Mouse (Mus musculus) limb, embryonic 10.5 days (tissue): ENCODE results near the gene Gpr62. TPM values are rescaled to one million over a fixed set of nuclear protein-coding genes. Genes with fewer than 3 reads are reported as not detected.
"Not testable (repeated sequence)": the region's sequence is repeated elsewhere in the genome, so short reads cannot be mapped to it uniquely, and the experiment has no call there.

Source experiments
- DNase-seq: peaks from one replicate; pipeline ENCODE4 v3.0.0-alpha.2; 2017; ENCODE audit warnings: low spot score
- H3K27ac ChIP-seq: fragments of 300-500 bp; sonication (generic); 2 replicates; pipeline ENCODE4 v1.5.1; 2016; ENCODE audit warnings: mild to moderate bottlenecking
- H3K27me3 ChIP-seq: fragments of 300-500 bp; sonication (generic); 2 replicates; pipeline ENCODE4 v1.6.1; 2016; ENCODE audit warnings: low read depth, mild to moderate bottlenecking; ENCODE audit not compliant: poor library complexity, severe bottlenecking
- H3K36me3 ChIP-seq: fragments of 300-500 bp; sonication (generic); 2 replicates; pipeline ENCODE4 v1.6.1; 2016; ENCODE audit warnings: mild to moderate bottlenecking, moderate library complexity
- H3K4me1 ChIP-seq: fragments of 300-500 bp; sonication (generic); 2 replicates; pipeline ENCODE4 v1.6.1; 2016
- H3K4me3 ChIP-seq: fragments of 300-500 bp; sonication (generic); 2 replicates; pipeline ENCODE4 v1.5.1; 2016; ENCODE audit warnings: mild to moderate bottlenecking, moderate library complexity
- H3K9me3 ChIP-seq: fragments of 300-500 bp; sonication (generic); replicated peaks from 2 replicates; pipeline ENCODE4 v1.6.1; 2016; ENCODE audit warnings: mild to moderate bottlenecking
- WGBS: fragments of 180-500 bp; shearing (Covaris S2); methylation state at CpG from one replicate; pipeline ENCODE4 v1.1.7; 2016; 5-methylcytosine and 5-hydroxymethylcytosine counted together
- polyA plus RNA-seq: library from polyadenylated mRNA; unstranded; fragments of >200 nt; fragmentation: Nextera tagmentation; extraction: Ambion mirVana; gene quantifications from 2 replicates; pipeline ENCODE4 v1.2.1, GENCODE M21; 2016

Gene Gpr62
- 0.16 and 0.59 TPM in 2 replicates for polyA plus RNA-seq

DNA sequence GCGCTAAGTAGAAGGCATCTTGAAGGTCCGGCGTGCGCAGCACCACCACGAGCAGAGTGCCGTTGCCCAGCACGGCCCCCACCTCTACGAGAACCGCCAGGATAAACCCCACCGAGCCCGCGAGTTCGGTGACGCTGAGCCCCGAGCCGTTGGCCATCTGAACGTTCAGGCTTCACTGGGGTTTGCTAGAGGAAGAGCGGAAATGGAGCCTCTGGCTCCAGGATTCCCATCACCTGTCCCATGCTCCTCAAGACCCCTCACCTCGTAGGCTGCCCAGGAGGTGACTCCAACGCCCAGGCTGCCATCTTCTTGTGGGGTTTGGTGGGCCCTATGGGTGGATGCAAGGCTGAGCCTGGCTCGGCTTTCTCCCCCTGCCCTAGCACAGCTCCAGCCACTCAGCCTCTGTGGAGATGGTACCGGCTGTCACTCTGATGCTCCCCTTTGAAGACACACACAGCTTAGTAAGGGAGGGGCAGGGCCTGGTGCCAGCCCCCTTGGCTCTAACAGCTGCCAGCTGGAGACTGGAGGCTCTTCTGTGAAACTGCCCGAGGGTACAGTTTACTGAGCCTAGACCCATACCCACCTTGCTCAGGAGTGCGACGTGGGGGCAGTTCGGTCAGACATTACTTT lies at the start of gene Gpr62:
Gpr62 (minus strand) TSS at position 368 of the 630 bp plus-strand sequence.
- Histone ChIP-seq H3K4me3 (peak within 1 kb of the TSS; percentile 68), H3K9me3 (no peaks in the 10 kb centered on the region), H3K36me3 (peaks cover 49% of the 10 kb centered on the region), H3K27ac (peak within 1 kb of the TSS; percentile 88), H3K27me3 (peaks cover 25% of the 10 kb centered on the region), H3K4me1 (peaks cover 43% of the 10 kb centered on the region)
- no peak for DNase-seq
- 34% methylated on average over 26 of the region's 26 CpGs for WGBS

DNA sequence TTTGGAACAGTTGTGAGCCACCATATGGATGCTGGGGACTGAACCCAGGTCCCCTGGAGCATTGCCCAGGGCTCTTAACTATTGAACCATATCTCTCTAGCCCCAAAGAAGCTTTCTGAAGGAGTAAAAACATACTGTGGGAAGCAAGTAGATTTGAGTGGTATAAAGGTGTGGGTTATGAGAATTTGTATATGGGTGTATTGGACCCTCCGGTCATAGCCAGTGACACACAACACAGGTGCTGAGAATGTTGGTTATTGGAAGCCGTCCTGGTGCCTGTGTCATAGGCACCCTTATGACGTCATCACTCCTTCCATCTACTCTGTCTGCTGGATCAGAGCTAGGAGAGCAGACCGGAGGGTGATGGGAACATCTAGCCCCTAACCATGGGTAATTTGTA lies 48.5 kb upstream of the Gpr62 start, which contains the start of gene Iqcf5:
Iqcf5 (plus strand) TSS at position 301 of the 400 bp plus-strand sequence.
- no peak for DNase-seq
- H3K27ac ChIP-seq, result no peak within 1 kb of the TSS
- no peaks in the 10 kb centered on the region for H3K9me3 ChIP-seq
- H3K4me1 ChIP-seq, result no peaks in the 10 kb centered on the region; the same call in 1 of the 2 replicates
- H3K27me3 ChIP-seq, result no peaks in the 10 kb centered on the region
- 91% methylated on average over 4 of the region's 4 CpGs for WGBS
- H3K4me3 ChIP-seq, result no peak within 1 kb of the TSS
- H3K36me3 ChIP-seq, result no peaks in the 10 kb centered on the region

- 76% methylated on average over 6 of the region's 6 CpGs for WGBS
- Histone ChIP-seq H3K4me1 (no peaks in the 10 kb centered on the region; the same call in 1 of the 2 replicates), H3K27ac (no peak overlapping the region), H3K4me3 (no peak overlapping the region), H3K36me3 (no peaks in the 10 kb centered on the region), H3K27me3 (no peaks in the 10 kb centered on the region), H3K9me3 (no peaks in the 10 kb centered on the region)
- DNase-seq, result no peak
Observed at GRCm38 (mm10) chr9:106513566-106513965, 47.8 kb upstream of the Gpr62 start.

- Histone ChIP-seq H3K36me3 (no peaks in the 10 kb centered on the region), H3K27ac (no peak overlapping the region), H3K27me3 (no peaks in the 10 kb centered on the region), H3K4me3 (no peak overlapping the region), H3K4me1 (no peaks in the 10 kb centered on the region; the same call in 1 of the 2 replicates), H3K9me3 (no peaks in the 10 kb centered on the region)
- 76% methylated on average over 13 of the region's 13 CpGs for WGBS
- no peak for DNase-seq
Observed at GRCm38 (mm10) chr9:106512729-106513450, 47.2 kb upstream of the Gpr62 start.

DNA sequence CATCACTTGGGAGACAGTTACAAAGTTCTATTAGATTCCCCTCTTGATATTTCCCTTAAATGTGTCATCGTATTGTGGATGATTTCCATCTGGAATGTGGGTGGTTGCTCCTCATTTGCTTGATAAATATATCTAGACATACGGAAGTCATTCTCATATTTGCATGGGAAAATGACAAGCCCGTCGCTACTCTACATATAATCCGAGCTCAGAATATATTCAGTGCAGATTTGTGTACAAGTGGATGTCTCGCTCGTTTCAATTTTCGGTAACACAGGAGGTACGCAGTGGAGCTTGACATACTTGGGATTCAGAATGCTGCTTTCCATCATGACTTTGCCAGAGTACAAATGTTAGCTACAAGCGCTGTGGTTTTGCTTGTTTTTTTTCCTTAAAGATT lies 43.6 kb upstream of the Gpr62 start:
- no peaks in the 10 kb centered on the region for H3K27me3 ChIP-seq
- no peak for DNase-seq
- no peaks in the 10 kb centered on the region for H3K9me3 ChIP-seq
- H3K4me1 ChIP-seq, result no peaks in the 10 kb centered on the region; the same call in 1 of the 2 replicates
- WGBS, result 95% methylated on average over 10 of the region's 10 CpGs
- H3K36me3 ChIP-seq, result no peaks in the 10 kb centered on the region
- H3K27ac ChIP-seq, result no peak overlapping the region
- H3K4me3 ChIP-seq, result no peak overlapping the region

DNA sequence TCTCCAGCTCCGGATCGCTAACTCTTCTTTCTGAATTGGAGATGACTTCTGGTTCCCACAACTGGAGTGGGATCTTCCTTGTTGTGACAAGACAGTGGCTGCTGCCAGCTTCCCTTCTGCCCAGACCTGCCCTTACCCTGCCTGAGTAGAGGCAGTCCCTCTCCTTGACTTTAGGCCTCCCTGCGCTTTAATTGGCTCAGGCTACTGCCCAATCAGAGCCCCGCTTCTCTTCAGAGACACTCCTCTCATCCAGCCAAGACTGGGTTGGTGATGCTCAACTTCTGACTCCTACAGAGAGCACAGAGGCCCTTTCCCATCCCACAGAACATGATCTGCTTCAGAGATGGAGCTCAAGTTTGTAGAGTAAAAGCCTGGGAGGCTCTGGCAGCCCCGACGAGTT lies 38.5 kb upstream of the Gpr62 start:
- Histone ChIP-seq H3K4me1 (no peaks in the 10 kb centered on the region), H3K9me3 (no peaks in the 10 kb centered on the region), H3K27ac (no peak overlapping the region), H3K36me3 (no peaks in the 10 kb centered on the region), H3K27me3 (no peaks in the 10 kb centered on the region), H3K4me3 (no peak overlapping the region)
- 72% methylated on average over 6 of the region's 6 CpGs for WGBS
- DNase-seq, result no peak

GRCm38 (mm10) chr9:106501846-106502245 lies 36.1 kb upstream of the Gpr62 start:
- DNase-seq, result no peak
- Histone ChIP-seq H3K4me1 (no peaks in the 10 kb centered on the region), H3K27ac (no peak overlapping the region), H3K4me3 (no peak overlapping the region), H3K9me3 (no peaks in the 10 kb centered on the region), H3K36me3 (no peaks in the 10 kb centered on the region), H3K27me3 (no peaks in the 10 kb centered on the region)
- 89% methylated on average over 22 of the region's 22 CpGs for WGBS

DNA sequence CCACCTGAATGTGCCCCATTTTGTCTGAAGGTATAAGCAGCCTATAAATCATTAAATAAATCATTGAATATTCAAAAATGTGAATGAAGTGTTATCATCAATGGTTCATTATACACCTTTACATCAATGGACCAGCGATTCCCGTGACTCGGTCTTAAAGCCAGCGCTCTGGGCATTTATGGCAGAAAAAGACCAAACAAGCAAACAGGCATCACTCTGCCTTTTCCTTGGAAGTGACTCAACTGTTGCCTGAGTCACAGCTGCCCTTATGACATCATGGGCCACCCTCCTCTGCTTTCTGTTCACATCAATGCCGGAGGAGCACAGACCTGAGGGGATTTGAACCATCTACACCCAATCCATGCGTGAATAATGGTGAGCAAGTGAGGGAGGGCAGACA lies 33.9 kb upstream of the Gpr62 start, which contains the start of gene Iqcf1:
Iqcf1 (plus strand) TSS at position 301 of the 400 bp plus-strand sequence.
- Histone ChIP-seq H3K27me3 (no peaks in the 10 kb centered on the region), H3K4me3 (no peak within 1 kb of the TSS), H3K27ac (no peak within 1 kb of the TSS), H3K4me1 (no peaks in the 10 kb centered on the region), H3K9me3 (no peaks in the 10 kb centered on the region), H3K36me3 (no peaks in the 10 kb centered on the region)
- 94% methylated on average over 6 of the region's 6 CpGs for WGBS
- DNase-seq, result no peak

DNA sequence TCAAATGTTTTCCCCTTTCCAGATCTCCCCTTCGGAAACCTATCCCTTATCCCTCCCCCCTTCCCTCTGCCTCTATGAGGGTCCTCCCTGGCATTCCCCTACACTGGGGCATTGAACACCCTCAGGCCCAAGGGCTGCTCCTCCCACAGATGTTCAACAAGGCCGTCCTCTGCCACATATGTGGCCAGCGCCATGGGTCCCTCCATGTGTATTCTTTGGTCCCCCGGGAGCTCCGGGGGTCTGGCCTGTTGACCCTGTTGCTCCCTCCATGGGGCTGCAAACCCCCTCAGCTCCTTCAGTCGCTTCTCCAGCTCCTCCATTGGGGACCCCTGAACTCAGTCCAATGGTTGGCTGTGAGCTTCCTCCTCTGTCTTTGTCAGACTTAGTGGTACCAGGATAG lies 21.9 kb upstream of the Gpr62 start:
- peaks cover 40% of the 10 kb centered on the region for H3K36me3 ChIP-seq
- H3K4me1 ChIP-seq, H3K27ac ChIP-seq, DNase-seq, H3K9me3 ChIP-seq, H3K4me3 ChIP-seq, H3K27me3 ChIP-seq: not testable (repeated sequence)
- WGBS, result 90% methylated on average over 6 of the region's 6 CpGs

- H3K4me1 ChIP-seq, result no peaks in the 10 kb centered on the region
- H3K27ac ChIP-seq, result no peak overlapping the region
- no peak for DNase-seq
- H3K9me3 ChIP-seq, result no peaks in the 10 kb centered on the region
- no peaks in the 10 kb centered on the region for H3K27me3 ChIP-seq
- H3K36me3 ChIP-seq, result peaks cover 63% of the 10 kb centered on the region
- 92% methylated on average over 10 of the region's 10 CpGs for WGBS
- H3K4me3 ChIP-seq, result no peak overlapping the region
Observed at GRCm38 (mm10) chr9:106485076-106485475, 19.3 kb upstream of the Gpr62 start.

GRCm38 (mm10) chr9:106483606-106484005 lies 17.9 kb upstream of the Gpr62 start:
- Histone ChIP-seq H3K27me3 (no peaks in the 10 kb centered on the region), H3K27ac (no peak overlapping the region), H3K4me1 (no peaks in the 10 kb centered on the region), H3K36me3 (peaks cover 74% of the 10 kb centered on the region), H3K4me3 (no peak overlapping the region), H3K9me3 (no peaks in the 10 kb centered on the region)
- DNase-seq, result no peak
- 93% methylated on average over 17 of the region's 17 CpGs for WGBS

DNA sequence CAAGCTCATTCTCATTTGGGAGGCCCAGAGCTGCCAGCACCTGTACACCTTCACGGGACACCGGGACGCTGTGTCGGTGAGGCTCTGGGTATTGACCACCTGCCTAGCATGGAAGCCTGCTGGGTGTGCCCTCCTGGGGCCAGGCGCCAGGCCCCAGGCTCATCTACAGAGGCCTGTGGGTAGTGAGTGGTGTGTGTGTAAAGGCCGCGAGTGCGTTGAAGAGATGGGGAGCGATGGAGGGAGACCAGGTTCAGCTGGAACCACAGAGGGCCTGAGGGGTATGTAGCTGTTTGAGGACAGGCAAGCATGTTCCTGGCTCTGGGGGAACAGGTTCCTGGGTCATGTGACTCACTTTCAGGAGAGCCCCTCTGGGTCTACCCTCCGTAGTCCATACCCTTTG lies 17.4 kb upstream of the Gpr62 start:
- no peaks in the 10 kb centered on the region for H3K9me3 ChIP-seq
- no peak for DNase-seq

DNA sequence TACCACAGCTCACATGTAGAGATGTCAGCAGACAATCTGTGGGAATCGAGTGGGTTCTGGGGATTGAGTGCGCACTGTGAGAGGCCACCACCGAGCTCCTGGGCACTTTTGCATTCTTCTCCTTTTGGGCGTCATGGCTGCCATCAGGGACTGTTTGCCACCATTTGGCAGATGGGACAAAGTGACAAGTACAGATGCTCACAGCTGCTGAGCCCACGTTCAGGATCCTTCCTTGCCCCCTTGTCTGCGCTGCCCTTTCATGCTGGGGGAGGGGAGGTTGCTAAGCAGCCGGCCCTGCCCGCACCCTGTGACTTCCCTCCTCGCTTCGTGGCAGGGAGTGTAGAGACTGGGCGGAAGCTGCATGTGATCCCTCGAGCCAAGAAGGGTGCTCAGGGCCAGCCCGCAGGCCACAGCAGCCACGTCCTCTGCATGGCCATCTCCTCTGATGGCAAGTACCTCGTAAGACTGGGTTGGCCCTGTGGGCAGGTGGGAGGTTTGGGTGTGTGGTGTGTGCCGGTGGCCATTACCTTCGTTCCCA lies 16.9 kb upstream of the Gpr62 start:
- no peak overlapping the region for H3K27ac ChIP-seq
- no peak overlapping the region for H3K4me3 ChIP-seq
- WGBS, result 89% methylated on average over 17 of the region's 17 CpGs
- no peak for DNase-seq
- no peaks in the 10 kb centered on the region for H3K9me3 ChIP-seq
- peaks cover 74% of the 10 kb centered on the region for H3K36me3 ChIP-seq
- no peaks in the 10 kb centered on the region for H3K27me3 ChIP-seq
- peaks cover 8% of the 10 kb centered on the region for H3K4me1 ChIP-seq

More for the DNA sequence above, 17.4 kb upstream of the Gpr62 start:
- WGBS, result 92% methylated on average over 10 of the region's 10 CpGs
- H3K36me3 ChIP-seq, result peaks cover 74% of the 10 kb centered on the region
- no peak overlapping the region for H3K27ac ChIP-seq
- H3K4me1 ChIP-seq, result peaks cover 3% of the 10 kb centered on the region
- no peak overlapping the region for H3K4me3 ChIP-seq
- no peaks in the 10 kb centered on the region for H3K27me3 ChIP-seq
